Mouse (Mus musculus): ENCODE data around the gene Sectm1a.

- no peak for TF ChIP-seq CTCF (IDR thresholded peaks at IDR 0.05; ENCODE audit: borderline replicate concordance, insufficient read depth, low read depth, low read length)
- no peak for TF ChIP-seq POLR2A (IDR thresholded peaks at IDR 0.05; ENCODE audit: borderline replicate concordance, insufficient read depth, low read length)
Measured at GRCm38 (mm10) chr11:121086296-121086695, 5.3 kb upstream of the Sectm1a start.
